Mouse (Mus musculus): Measurements from ENCODE around the gene Gpr19. TPM values are rescaled to one million over a fixed set of nuclear protein-coding genes. Genes with fewer than 3 reads are reported as not detected.

Gene Gpr19
- polyA plus RNA-seq, 1 experiment = 26.3 TPM

DNA sequence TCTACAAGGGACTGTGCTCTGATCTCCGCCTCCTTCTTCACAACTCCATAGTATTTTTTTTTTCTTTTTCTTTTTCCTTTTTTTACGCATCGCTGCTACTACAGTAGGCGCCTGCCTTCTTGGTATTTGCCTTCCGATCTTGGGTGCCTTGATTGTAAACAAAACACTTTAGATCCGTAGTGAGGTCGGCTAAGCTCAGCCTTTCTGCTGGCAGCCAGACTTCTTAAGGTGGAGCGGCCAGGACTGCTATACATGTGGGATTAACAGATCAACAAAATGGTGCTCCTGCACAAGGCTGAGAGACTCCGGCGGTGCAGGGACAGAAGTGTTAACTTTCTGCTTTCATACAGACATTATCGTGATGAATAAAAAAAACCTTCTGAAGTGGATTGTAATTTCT is 18.7 kb upstream of the Gpr19 start:
- TF ChIP-seq EP300 (IDR thresholded peaks at IDR 0.05; ENCODE audit: insufficient read depth, low read depth, low read length) (no peak), POLR2A (IDR thresholded peaks at IDR 0.05; ENCODE audit: insufficient read depth, low read length) (no peak), CTCF (IDR thresholded peaks at IDR 0.05; ENCODE audit: low read depth, low read length) (no peak)
- Histone ChIP-seq H3K36me3 (ENCODE audit: control insufficient read depth, insufficient read depth, low read length, poor library complexity, severe bottlenecking) (peaks cover 3% of the 10 kb centered on the region; the same call in 1 of the 2 replicates), H3K9me3 (replicated peaks; ENCODE audit: control insufficient read depth, insufficient read depth, low read length, poor library complexity, severe bottlenecking) (no peaks in the 10 kb centered on the region), H3K4me3 (ENCODE audit: low read depth, low read length) (peak overlapping the region; percentile 49), H3K27me3 (ENCODE audit: control insufficient read depth, insufficient read depth, low read length, poor library complexity, severe bottlenecking) (no peaks in the 10 kb centered on the region), H3K27ac (ENCODE audit: insufficient read depth, low read length) (no peak overlapping the region), H3K9ac (ENCODE audit: low read depth, poor library complexity, severe bottlenecking) (peak overlapping the region; percentile 16; the same call in 1 of the 2 replicates), H3K4me1 (ENCODE audit: control insufficient read depth, insufficient read depth, low read length) (peaks cover 3% of the 10 kb centered on the region)

DNA sequence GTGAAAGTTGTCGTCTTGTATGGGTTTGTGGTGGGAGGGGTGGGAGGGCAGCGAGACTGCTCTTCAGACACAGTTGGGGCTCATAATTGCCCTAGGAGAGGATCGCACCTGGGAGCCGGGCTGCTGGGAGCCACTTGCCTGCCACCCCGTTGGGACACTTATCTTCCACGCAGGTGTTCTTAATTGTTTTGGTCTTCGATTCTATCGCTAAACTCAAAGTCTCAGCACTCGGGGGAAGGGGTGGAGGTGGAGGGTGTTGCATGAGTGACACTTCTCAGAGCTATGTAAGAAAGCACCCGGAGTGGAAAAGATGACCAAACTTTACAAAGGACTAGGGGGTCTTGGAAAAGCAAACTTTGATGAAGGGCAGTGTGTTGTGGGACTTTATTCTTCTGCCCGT is 18.3 kb upstream of the Gpr19 start:
- TF ChIP-seq EP300 (IDR thresholded peaks at IDR 0.05; ENCODE audit: insufficient read depth, low read depth, low read length) (no peak), POLR2A (IDR thresholded peaks at IDR 0.05; ENCODE audit: insufficient read depth, low read length) (no peak), CTCF (IDR thresholded peaks at IDR 0.05; ENCODE audit: low read depth, low read length) (no peak)
- Histone ChIP-seq H3K36me3 (ENCODE audit: control insufficient read depth, insufficient read depth, low read length, poor library complexity, severe bottlenecking) (no peaks in the 10 kb centered on the region), H3K9me3 (replicated peaks; ENCODE audit: control insufficient read depth, insufficient read depth, low read length, poor library complexity, severe bottlenecking) (no peaks in the 10 kb centered on the region), H3K27me3 (ENCODE audit: control insufficient read depth, insufficient read depth, low read length, poor library complexity, severe bottlenecking) (no peaks in the 10 kb centered on the region), H3K4me1 (ENCODE audit: control insufficient read depth, insufficient read depth, low read length) (peaks cover 3% of the 10 kb centered on the region), H3K9ac (ENCODE audit: low read depth, poor library complexity, severe bottlenecking) (peak overlapping the region; percentile 16; the same call in 1 of the 2 replicates), H3K27ac (ENCODE audit: insufficient read depth, low read length) (no peak overlapping the region), H3K4me3 (ENCODE audit: low read depth, low read length) (peak overlapping the region; percentile 40)

- Histone ChIP-seq H3K4me3 (ENCODE audit: low read depth, low read length) (no peak overlapping the region), H3K4me1 (ENCODE audit: control insufficient read depth, insufficient read depth, low read length) (peaks cover 3% of the 10 kb centered on the region), H3K27ac (ENCODE audit: insufficient read depth, low read length) (no peak overlapping the region), H3K9ac (ENCODE audit: low read depth, poor library complexity, severe bottlenecking) (no peak overlapping the region), H3K27me3 (ENCODE audit: control insufficient read depth, insufficient read depth, low read length, poor library complexity, severe bottlenecking) (no peaks in the 10 kb centered on the region), H3K36me3 (ENCODE audit: control insufficient read depth, insufficient read depth, low read length, poor library complexity, severe bottlenecking) (no peaks in the 10 kb centered on the region), H3K9me3 (replicated peaks; ENCODE audit: control insufficient read depth, insufficient read depth, low read length, poor library complexity, severe bottlenecking) (no peaks in the 10 kb centered on the region)
- TF ChIP-seq CTCF (IDR thresholded peaks at IDR 0.05; ENCODE audit: low read depth, low read length) (no peak), POLR2A (IDR thresholded peaks at IDR 0.05; ENCODE audit: insufficient read depth, low read length) (no peak), EP300 (IDR thresholded peaks at IDR 0.05; ENCODE audit: insufficient read depth, low read depth, low read length) (no peak)
Observed at GRCm38 (mm10) chr6:134914523-134914922, 16.1 kb upstream of the Gpr19 start.

DNA sequence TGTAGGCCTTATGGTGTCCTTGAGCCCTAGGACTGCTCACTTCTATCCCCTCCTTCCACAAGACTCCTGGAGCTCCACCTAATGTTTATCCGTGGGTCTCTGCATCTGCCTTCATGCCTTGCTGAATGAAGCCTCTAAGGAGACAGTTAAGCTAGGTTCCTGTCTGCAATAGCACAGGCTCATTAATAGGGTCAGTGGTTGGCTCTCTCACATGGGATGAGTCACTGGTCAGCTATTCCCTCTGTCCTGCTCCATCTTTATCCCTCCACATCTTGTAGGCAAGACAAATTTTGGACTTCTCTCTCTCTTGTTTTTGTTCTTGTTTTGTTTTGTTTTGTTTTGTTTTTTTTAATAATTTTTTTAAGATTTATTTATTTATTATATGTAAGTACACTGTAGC is 7.4 kb upstream of the Gpr19 start:
- H3K9ac ChIP-seq (ENCODE audit: low read depth, poor library complexity, severe bottlenecking) = no peak overlapping the region
- no peak overlapping the region for H3K27ac ChIP-seq (ENCODE audit: insufficient read depth, low read length)
- no peaks in the 10 kb centered on the region for H3K4me1 ChIP-seq (ENCODE audit: control insufficient read depth, insufficient read depth, low read length)
- H3K36me3 ChIP-seq (ENCODE audit: control insufficient read depth, insufficient read depth, low read length, poor library complexity, severe bottlenecking) = no peaks in the 10 kb centered on the region
- no peaks in the 10 kb centered on the region for H3K27me3 ChIP-seq (ENCODE audit: control insufficient read depth, insufficient read depth, low read length, poor library complexity, severe bottlenecking)
- no peaks in the 10 kb centered on the region for H3K9me3 ChIP-seq (replicated peaks; ENCODE audit: control insufficient read depth, insufficient read depth, low read length, poor library complexity, severe bottlenecking)
- no peak for TF ChIP-seq POLR2A (IDR thresholded peaks at IDR 0.05; ENCODE audit: insufficient read depth, low read length)
- no peak for TF ChIP-seq CTCF (IDR thresholded peaks at IDR 0.05; ENCODE audit: low read depth, low read length)
- no peak for TF ChIP-seq EP300 (IDR thresholded peaks at IDR 0.05; ENCODE audit: insufficient read depth, low read depth, low read length)
- no peak overlapping the region for H3K4me3 ChIP-seq (ENCODE audit: low read depth, low read length)

DNA sequence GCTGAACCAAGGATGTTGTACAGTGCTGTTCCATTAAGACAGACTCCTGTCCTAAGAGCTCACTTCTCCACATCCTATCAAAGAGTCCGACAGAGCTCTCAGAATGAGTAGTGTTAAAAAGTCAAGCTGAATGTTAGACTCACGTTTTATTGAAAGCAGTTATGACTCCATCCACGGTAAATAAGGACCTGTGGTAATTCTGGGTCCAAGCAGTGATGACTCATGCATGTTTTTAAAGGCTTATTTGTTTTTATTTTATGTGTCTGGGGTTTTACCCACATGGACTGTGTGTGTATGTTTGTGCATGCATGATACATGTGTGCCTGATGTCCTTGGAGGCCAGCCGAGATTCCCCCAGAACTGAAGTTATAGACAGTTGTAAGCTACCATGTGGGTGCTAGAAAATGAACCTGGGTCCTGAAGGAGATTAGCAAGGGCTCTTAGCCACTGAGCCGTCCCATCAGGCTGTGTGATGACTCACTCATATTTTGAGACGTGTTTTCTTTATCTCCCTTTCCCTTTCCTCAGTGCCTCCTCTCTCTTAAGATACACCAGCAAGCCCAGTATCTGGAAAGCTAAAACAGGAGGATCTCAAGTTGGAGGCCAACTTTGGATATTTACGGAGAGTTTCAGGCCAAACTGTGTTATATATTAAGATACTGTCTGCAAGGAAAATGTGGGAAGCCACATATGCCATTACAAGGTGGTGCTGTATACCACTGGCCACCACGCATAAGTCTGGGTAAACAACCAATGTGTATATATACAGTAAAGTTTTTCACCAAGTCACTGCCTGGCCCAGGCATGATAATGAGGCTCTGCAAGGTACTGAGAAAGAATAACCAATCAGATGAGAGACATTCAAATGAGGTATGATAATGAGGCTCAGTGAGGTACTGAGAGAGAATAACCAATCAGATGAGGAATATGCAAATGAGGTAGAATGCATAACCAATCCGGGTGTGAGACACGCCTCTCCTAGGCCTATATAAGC is 5.8 kb upstream of the Gpr19 start:
- no peak overlapping the region for H3K9ac ChIP-seq (ENCODE audit: low read depth, poor library complexity, severe bottlenecking)
- no peak overlapping the region for H3K27ac ChIP-seq (ENCODE audit: insufficient read depth, low read length)
- no peaks in the 10 kb centered on the region for H3K4me1 ChIP-seq (ENCODE audit: control insufficient read depth, insufficient read depth, low read length)
- no peaks in the 10 kb centered on the region for H3K9me3 ChIP-seq (replicated peaks; ENCODE audit: control insufficient read depth, insufficient read depth, low read length, poor library complexity, severe bottlenecking)
- TF ChIP-seq EP300 (IDR thresholded peaks at IDR 0.05; ENCODE audit: insufficient read depth, low read depth, low read length) (no peak), CTCF (IDR thresholded peaks at IDR 0.05; ENCODE audit: low read depth, low read length) (no peak), POLR2A (IDR thresholded peaks at IDR 0.05; ENCODE audit: insufficient read depth, low read length) (no peak)
- no peak overlapping the region for H3K4me3 ChIP-seq (ENCODE audit: low read depth, low read length)
- no peaks in the 10 kb centered on the region for H3K36me3 ChIP-seq (ENCODE audit: control insufficient read depth, insufficient read depth, low read length, poor library complexity, severe bottlenecking)
- H3K27me3 ChIP-seq (ENCODE audit: control insufficient read depth, insufficient read depth, low read length, poor library complexity, severe bottlenecking) = no peaks in the 10 kb centered on the region

- H3K4me3 ChIP-seq (ENCODE audit: low read depth, low read length) = no peak overlapping the region
- H3K27me3 ChIP-seq (ENCODE audit: control insufficient read depth, insufficient read depth, low read length, poor library complexity, severe bottlenecking) = no peaks in the 10 kb centered on the region
- no peaks in the 10 kb centered on the region for H3K36me3 ChIP-seq (ENCODE audit: control insufficient read depth, insufficient read depth, low read length, poor library complexity, severe bottlenecking)
- no peak overlapping the region for H3K27ac ChIP-seq (ENCODE audit: insufficient read depth, low read length)
- H3K4me1 ChIP-seq (ENCODE audit: control insufficient read depth, insufficient read depth, low read length) = no peaks in the 10 kb centered on the region
- TF ChIP-seq POLR2A (IDR thresholded peaks at IDR 0.05; ENCODE audit: insufficient read depth, low read length) = no peak
- no peak for TF ChIP-seq EP300 (IDR thresholded peaks at IDR 0.05; ENCODE audit: insufficient read depth, low read depth, low read length)
- no peak for TF ChIP-seq CTCF (IDR thresholded peaks at IDR 0.05; ENCODE audit: low read depth, low read length)
- H3K9ac ChIP-seq (ENCODE audit: low read depth, poor library complexity, severe bottlenecking) = no peak overlapping the region
- H3K9me3 ChIP-seq (replicated peaks; ENCODE audit: control insufficient read depth, insufficient read depth, low read length, poor library complexity, severe bottlenecking) = no peaks in the 10 kb centered on the region
Observed at GRCm38 (mm10) chr6:134903368-134903767, 5.0 kb upstream of the Gpr19 start.
